Mouse (Mus musculus) cerebellum, postnatal 36 days (tissue): Measurements from ENCODE around the gene Ascl5.

Source experiments
- DNase-seq, 2 experiments: peaks; one replicate each; pipeline ENCODE4 v3.0.0; 2021 to 2022; ENCODE audit warnings: mixed read lengths in 2 of 2

The Ascl5 gene

GRCm38 (mm10) chr1:136051465-136051864 is 861 bp downstream of the Ascl5 start:
- peak; percentile 61 to 77 for DNase-seq

- no peak for DNase-seq
Measured at GRCm38 (mm10) chr1:136052547-136052946, 1.9 kb downstream of the Ascl5 start, which contains the start of gene Cacna1s. Gene Cacna1s (plus strand): TSS chr1:136052750.

GRCm38 (mm10) chr1:136055771-136056170 is 5.2 kb downstream of the Ascl5 start:
- no peak for DNase-seq

- no peak for DNase-seq
Measured at GRCm38 (mm10) chr1:136058594-136058993, 8.0 kb downstream of the Ascl5 start.

- DNase-seq = peak; percentile 83 to 89
Measured at GRCm38 (mm10) chr1:136061041-136061789, 10.6 kb downstream of the Ascl5 start.

- peak in 1 of 2 experiments; percentile 21 for DNase-seq
Measured at GRCm38 (mm10) chr1:136061790-136062141, 11.2 kb downstream of the Ascl5 start.

- no peak for DNase-seq
Measured at GRCm38 (mm10) chr1:136063991-136064390, 13.4 kb downstream of the Ascl5 start.

- DNase-seq = no peak
Measured at GRCm38 (mm10) chr1:136066621-136067020, 16.0 kb downstream of the Ascl5 start.

GRCm38 (mm10) chr1:136067579-136067978 is 17.0 kb downstream of the Ascl5 start:
- DNase-seq = no peak

GRCm38 (mm10) chr1:136076086-136076485 is 25.5 kb downstream of the Ascl5 start:
- peak; percentile 61 to 68 for DNase-seq

GRCm38 (mm10) chr1:136077656-136078055 is 27.1 kb downstream of the Ascl5 start:
- no peak for DNase-seq

GRCm38 (mm10) chr1:136081161-136081560 is 30.6 kb downstream of the Ascl5 start:
- no peak for DNase-seq

- DNase-seq = no peak
Measured at GRCm38 (mm10) chr1:136085988-136086685, 35.5 kb downstream of the Ascl5 start.

- DNase-seq = no peak
Measured at GRCm38 (mm10) chr1:136089368-136090165, 39.0 kb downstream of the Ascl5 start.

- DNase-seq = no peak
Measured at GRCm38 (mm10) chr1:136093726-136094125, 43.1 kb downstream of the Ascl5 start.

- DNase-seq = no peak
Measured at GRCm38 (mm10) chr1:136094807-136095206, 44.2 kb downstream of the Ascl5 start.
